Mouse (Mus musculus) right cerebral cortex, postnatal 25 days (tissue): Measurements from ENCODE around the gene Rtp4.

ENCODE experiments used
- DNase-seq: peaks from one replicate; pipeline ENCODE4 v3.0.0; 2022

The Rtp4 gene

DNA sequence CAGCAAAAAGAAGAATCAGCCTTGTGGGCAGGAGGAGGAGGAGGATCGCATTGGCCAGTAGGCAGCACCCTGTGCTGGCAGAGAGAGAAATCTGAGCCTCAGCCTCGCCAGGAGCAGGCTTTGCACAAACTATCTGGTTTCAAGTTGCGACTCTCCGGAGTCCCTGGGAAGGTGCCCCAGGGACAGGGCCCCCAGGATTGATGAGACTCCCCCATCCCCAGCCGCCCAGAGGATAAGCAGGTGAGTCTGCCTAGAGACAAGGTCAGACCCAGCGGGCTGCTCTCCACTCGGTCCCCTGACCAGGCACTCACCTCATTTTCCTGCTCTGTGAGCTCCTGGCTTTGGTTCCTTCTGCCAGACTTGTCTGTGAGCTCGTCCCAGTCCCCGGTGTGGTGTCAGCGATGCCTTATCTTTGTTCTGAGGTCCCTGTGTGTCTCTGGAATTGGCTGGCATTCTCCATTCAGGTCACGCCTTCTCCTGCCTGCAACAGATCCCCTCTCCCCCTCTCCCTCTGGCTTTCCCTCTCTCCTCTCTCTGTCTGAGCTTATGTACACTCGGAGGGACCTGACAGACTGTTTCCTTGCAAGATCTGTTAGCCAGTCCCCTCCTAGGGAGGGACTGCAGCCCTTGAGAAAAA is at the start of gene Rtp4, which contains the start of gene Masp1:
Gene Rtp4, plus strand, starts transcription at position 57 of the 637 bp plus-strand sequence.
Gene Masp1, minus strand, starts transcription at position 581 of the 637 bp plus-strand sequence.
- DNase-seq, result peak; percentile 57

DNA sequence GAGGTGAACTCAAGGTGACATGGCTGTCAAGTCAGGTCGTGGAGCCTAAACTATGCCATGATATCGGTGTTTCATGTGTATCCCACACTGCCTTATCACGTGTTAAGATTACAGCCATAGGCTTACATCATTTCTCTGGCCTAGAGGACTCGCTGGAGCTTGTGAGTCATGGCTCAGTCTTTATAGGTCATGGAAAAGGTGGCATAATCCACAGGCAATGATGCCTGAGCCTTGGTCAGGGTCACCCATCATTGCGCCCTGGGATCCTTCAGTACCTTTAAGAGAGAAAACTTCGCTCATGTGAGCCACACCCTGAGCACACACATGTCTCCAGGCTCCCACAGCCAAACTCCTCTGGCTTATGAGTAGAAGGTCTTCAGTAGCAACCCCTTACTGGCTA is 48.5 kb upstream of the Rtp4 start:
- DNase-seq, result no peak

DNA sequence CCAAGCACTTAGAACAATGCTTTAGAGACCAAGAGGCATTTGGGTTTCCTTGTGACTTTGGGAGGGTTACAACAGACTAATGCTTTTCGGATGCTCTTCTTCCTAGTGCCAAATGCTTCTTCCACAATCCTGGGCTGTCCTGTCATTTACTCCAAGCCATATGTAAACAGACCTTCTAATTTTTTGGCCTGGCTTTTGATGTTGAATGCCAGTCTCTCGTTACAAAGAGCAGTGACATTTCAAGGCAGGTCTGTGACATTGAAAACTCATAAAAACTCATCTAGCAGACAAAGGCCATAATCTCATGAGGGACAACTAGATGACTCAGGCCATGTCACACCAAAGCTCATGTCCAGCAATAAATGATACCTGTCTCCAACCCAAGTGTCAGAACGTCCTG is 48.0 kb upstream of the Rtp4 start:
- DNase-seq, result no peak

DNA sequence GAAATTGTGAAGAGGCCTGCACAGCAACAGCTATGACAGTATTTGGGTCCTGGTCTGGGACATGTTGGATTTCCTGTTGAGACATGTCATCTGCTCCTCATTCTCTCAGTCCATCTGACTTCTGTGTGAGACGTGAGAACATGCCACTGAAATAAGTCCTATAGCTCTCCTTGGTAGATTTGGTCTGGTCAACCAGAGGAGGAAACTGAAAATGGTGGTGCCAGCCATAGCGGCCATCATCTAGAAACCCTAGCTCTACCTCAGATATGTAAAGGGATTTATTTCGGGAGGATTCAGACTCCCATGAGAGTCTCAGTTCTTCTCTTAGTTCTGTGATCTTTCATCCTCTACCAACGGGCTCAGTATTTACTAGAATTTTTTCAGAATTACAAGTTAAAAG is 44.4 kb upstream of the Rtp4 start:
- DNase-seq, result no peak

DNA sequence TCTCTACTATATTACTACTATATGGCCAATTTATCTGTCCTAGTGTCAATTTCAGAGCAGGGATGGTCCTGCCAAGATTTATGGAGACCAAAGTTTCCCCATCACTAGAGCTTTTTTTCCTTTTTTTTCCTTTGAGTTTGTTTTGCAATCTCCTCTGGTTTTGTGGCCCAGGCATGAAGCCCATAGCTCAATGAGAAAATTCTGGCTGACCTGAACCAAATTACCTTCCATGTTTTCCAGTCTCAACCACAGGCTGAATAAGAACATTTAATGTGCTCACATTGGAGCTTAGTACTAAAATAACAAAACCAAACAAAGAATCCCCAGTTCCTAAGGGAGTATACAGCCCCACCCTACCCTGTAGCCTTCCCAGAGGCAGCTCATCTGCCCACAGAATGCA is 43.5 kb upstream of the Rtp4 start:
- DNase-seq, result no peak

DNA sequence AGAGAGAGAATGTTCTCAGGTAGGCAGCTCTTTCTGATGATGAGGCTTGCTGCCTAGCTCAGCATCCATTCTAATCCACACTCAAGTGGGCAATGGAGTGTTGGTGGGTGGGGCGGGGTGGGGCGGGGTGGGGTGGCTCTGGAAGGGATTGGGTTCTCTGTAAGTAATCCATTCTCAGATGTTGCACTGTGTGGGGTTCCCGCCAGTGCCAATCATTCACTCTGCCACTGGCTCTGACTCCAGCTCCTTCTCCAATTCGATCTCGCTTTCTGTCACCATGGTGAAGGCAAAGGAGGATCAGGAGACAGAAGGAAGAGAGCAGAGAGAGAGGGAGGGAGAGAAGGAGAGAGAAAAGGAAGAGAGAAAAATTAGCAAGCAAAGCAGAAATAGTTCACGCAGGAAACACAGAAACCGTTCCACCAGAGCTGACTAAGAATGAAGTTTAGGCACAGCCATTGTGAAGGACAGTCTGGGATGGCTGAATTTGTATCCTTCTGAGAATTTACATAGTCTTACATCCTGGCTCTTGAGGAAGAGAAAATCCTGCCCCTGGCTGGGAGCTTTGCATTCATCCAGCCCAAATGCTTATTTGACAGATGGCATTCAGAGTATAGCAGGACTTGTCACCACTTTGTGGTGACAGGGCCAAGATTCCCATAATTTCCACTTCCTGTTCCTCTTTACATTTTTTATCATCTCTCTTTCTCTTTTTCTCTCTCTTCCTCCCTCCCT is 40.1 kb upstream of the Rtp4 start:
- no peak for DNase-seq

DNA sequence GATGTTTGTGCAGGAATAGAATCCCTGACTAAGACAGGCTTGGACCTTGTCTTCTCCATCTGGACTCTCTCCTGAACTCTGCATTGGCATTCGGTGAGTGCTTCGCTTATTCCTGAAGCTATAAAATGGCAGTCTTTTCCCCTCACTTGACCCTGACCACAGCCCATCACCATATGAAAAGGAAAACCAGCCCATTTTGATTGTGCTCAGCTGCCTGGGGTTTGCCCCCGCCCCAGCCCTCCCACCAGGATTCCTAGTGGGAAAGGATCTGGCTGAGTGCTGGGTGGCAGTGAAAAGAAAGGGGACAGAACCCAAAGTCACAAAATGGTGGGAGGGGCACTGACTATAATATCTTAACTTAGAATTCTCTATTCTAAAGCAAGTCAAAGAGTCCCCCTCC is 37.9 kb upstream of the Rtp4 start:
- no peak for DNase-seq

DNA sequence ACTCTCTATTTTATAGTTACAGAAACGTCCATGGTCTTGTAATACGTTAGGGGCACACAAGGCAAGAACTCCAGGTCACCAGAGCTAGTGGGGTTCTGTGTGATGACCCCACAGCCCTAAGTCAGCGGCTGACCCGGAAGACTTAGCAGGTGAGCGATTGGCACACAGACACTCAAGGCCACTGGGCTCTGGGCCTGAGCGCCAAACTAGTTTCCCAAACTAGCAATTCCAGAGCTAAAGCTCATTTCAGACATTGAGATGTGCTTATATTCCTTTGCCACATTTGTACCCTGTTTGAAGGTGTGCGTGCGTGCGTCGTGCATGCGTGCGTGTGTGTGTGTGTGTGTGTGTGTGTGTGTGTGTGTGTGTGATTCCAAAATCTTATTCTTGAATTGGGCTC is 37.2 kb upstream of the Rtp4 start:
- DNase-seq, result no peak

DNA sequence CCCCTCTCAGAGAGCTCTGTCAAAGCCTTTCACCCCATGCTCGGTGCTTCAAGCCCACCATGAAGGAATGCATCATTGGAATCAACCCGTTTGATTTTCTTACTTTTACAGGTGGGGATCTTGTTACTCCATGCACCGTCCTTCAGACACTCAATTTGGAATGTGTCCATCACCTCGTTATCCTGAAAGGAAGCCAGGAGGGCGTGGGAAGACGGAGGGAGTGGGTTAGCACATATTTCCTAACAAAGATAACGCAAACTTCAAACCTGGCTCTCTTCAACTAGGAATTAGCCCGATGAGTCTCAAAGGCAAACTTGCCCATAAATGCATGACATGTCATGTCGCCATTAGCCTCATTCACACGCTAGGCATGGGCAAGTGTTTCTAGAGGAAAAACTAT is 36.8 kb upstream of the Rtp4 start:
- DNase-seq, result no peak

DNA sequence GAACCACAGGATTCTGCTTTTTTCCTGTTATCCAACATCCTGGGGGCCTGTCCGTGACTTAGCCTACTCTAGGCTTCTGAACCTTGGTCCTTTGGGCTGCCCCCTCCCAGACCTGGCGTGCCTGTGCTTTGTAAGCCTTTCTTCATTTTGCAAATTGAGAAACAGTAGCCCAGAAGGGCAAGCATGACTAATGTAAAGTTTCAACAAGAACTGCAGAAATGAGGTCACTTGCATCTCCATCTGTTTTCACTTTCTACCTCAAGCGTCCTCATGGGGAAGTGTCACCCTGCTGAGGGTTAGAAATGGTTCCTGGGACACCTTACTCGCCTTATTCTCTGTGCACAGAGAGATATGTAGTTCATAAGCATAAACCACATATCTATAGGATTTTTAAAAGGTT is 27.3 kb upstream of the Rtp4 start:
- DNase-seq, result no peak

DNA sequence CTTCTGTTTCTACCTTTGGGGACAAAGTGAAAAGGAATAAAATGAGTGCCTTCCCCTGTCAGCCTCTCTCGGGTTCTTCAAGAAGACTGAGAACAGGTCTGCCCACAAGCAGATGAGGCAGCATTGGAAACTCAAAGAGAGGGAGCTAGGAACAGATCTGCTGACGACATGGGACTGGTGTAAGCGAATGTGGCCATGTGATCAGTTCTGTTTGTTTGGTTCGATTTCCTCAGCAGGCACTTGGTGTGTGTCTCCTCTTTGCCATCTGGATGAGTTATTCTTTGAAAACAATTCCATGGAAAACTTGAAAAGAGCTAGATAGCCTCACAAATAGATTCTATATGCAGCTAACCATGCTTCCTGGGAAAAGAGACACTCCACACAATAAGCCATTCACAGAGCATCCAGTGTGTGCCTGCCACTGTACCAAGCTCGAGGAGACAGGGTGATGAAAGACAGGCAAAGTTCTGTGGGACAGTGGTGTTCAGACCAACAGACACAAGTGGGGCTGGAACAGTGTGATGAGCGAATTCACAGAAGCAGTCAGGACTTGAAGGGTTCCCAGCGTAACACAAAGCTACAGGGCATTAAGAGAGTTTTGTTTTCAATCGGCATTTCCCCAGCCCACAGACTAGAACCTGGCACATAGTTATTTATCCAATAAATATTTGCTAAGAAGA is 23.7 kb upstream of the Rtp4 start:
- no peak for DNase-seq

DNA sequence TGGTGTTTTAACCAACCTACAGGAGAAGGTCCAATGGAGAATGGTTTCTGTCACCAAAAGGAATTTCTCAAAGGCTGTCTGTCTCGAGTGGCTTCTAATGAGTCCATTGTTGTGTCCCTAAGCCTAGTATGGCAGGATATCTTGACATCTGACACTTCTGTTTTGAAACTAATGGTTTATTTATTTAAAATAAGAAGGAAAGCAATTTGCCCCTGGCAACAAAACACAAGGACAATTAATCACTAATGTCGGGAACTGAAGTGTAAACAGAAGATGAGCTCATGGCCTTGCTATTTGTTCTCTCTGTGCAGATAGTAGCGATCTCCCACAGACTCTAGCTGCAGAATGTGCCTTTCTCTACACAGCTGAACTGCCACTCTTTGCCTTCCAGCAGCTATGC is 22.7 kb upstream of the Rtp4 start:
- DNase-seq, result no peak

DNA sequence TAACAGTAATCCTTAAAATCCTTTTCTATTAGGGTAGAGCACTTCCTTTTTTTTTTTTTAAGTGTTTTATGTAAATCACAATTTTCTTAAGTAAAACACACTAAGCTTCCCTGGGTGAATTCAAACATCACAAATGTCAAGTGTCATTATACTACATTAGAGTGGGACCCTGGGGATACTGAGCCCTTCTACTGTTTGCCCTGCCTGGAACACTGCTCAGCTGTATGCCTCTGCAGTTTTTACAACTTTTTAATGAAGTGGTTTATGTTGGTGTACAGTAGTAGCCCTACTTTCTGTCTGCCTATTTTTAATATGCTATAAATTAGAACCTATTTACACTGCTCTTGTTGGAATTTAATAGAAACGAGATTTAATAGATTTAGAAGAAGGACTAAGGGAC is 22.2 kb upstream of the Rtp4 start:
- DNase-seq, result no peak

DNA sequence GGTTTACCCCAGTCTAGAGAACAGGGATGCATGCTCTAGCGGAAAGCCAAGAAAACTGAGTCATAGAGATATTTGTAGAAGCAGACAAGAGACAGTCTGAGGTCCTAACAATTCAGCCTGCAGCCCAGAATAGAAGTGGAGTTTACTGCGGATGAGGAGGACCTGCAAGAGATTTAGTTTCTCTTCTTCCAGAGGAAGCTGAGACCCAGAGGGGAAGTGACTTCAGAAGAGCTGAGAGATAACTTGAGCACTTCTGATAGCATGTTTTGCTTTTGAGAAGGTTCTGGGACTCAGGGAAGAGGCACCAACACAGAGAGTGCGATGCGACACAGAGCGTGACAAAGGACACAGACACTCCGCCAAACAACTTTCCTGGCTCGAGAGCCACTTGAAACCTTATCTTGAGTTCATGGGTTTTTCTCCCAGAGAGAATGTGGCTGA is 21.4 kb upstream of the Rtp4 start:
- DNase-seq, result no peak

DNA sequence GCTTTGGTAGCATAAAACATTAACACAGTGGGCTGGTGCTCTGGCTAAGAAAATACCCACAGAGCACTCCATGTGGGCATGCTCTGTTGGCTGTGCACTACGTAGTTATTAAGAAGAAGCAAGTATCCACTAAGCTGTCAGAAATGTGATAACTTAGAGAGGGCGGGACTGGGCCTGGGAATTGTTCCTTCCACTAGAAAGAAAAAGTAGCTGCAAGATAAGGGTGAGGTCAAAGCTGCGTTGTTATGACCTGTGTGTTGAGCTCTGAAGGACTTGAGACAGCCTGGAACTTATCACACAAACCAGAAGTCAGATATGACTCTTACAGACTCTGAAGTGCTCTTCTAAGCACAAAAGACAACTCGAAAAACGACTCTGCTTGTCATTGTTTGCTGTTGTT is 19.5 kb upstream of the Rtp4 start:
- DNase-seq, result no peak

DNA sequence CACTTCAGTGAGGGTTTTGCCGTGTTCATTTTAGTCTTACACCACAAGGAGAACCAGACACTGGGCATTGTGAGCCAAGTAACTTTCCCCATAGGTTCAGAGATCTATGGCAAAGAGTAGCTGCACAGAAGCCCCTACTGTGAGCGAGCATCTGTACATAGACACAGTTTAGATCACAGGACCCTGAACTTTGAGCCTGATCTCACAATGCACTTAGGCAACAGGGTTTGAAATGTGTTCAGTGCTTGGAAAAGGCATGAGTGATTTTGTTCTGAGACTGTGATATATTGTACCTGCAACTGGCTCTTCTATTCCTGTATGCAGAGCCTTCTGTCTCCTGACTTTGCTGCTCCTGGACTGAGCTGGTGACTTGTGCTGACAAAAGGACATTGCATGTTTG is 18.8 kb upstream of the Rtp4 start:
- DNase-seq, result no peak

DNA sequence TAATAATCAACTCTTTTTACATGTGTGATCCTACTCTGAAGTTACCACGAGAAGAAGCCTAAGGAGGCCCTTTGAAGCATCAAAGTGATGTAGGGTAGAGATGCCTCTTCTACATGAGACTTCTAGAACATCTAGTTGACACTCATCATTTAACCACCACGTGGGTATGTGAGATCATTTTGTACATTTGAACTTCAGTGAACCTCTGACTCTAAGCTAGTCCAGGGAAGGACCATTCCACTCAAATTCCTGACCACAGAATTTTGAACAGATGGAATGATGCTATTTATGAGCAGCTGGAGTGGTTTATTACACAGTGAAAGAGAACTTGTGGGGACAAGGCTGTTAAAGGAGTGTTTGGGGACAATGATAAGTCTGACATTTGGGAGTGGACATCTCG is 17.6 kb upstream of the Rtp4 start:
- no peak for DNase-seq

DNA sequence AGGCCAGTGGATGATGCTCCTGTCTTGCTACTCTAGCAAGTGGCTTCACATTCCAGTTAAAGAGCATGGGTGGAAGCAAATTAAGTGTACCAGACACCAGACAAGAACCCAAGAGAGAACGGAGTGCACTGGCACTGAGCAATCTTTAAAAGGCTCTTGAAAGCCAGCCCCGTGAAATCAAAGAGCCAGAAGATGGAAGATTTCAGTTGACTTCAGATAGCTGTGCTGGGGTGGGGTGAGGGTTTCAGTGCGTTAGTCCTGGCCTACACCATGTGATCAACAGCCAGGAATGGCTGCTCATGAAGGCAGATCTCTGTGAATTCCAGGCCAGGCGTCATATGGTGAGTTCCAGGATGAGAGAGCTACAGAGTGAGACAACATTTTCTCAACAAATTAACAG is 16.7 kb upstream of the Rtp4 start:
- DNase-seq, result no peak

DNA sequence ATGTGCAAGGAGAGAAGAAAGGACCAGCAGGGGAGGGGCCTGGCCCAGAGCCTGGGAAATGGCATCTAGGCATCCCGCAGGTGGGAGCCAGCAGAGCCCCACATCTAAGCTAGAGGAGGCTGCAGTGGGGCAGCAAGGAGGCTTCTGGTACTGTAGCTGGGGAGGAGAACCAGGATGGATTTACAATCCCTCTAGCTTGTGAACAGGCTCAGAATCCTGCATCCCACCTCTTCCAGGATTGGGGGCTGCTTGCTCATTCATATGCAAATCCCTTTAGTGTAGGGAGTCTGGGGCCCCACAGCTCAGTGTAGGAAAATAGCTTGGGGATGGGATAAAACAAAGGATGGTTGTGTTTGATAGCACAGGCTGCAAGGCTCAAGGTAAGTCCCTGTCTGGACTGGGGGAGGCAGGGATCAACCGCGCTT is 15.8 kb upstream of the Rtp4 start:
- no peak for DNase-seq

DNA sequence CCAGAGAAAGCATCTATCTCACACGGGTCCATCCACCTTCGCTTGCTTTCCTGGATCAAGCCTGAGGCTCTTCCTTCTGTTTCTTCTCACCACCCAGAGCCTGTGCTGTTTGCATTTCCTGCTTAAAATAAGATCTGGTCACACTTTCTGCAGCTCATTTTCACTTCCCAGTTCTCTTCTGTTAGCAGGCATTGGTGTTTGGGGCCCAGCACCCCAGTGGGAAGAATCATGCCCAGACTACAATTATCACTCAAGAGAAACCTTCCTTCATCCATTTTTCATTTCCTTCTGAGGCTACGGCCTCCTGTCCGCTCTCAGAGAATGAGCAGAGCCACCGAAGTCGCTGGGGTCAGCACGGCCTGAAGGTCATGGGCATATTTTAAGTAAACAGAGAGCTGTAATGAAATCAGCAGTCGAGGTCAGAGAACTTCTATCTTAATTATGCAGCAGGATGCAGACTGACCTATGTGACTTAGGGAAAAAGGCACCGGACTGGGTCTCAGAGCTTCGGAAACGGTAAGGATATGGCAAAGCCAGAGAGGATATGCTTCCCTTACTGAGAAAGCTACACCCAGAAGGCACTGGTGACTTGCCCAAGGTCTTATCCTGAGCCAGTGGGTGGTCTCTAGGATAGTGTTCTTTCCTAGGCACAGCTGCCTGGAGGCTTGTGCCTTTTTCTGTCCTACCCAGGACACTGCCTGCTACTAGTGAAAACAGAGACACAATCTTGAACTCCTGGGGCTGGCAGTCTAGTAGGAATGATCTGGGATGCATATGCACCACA is 14.0 kb upstream of the Rtp4 start:
- no peak for DNase-seq

DNA sequence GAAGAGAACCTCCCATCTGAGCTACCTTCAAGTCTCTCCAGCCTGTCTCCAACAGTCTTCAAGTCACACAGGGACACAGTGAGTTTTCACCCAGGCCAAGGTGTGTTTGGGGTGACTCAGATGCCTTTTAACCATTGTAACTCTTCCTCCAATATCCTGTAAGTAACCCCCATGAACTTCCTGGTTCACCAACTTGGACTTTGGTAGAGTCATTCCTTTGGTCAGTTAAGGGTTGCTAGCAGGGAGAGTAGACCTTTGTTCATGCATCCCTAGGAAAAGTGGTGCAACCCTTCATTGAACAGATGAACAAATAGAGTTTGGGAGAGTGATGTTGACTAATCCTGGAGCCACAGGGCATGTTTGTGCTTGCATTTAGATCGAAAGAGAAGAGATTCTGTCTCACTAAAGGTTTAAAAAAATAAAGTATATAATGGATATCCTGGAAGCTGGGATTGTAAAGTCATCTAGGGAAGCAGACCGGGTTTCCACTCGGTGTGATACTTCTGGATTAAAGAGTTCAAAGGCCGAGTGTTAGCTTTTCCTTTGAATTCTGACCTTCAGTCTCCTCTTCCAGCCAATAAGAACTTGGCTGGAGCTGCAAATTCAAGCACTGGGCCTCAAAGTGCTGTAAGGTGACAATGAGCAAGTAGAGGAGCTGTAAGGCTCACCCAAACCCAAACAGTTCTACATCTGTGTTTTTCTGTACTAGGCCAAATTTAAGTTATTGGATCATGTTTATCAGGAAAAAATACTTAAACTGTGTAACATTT is 8.7 kb upstream of the Rtp4 start:
- no peak for DNase-seq

DNA sequence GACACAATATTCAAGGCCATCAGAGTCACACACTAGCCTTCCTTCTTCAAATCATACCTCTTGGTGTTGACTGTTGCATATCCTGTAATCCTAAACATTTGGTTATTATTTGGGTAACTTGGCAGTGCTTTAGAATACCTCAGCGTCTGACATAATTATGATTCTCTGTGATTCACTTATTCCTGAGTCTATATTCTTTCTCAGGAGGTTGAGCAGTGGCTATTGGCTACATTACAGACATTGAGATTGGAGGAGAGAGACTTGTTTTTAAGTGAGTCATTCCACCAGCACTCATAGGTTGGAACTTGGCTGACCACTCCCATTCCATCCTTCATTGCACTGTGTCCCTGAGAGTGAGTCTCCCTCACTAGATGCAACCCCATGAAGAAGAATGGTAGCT is 6.7 kb upstream of the Rtp4 start:
- DNase-seq, result no peak

DNA sequence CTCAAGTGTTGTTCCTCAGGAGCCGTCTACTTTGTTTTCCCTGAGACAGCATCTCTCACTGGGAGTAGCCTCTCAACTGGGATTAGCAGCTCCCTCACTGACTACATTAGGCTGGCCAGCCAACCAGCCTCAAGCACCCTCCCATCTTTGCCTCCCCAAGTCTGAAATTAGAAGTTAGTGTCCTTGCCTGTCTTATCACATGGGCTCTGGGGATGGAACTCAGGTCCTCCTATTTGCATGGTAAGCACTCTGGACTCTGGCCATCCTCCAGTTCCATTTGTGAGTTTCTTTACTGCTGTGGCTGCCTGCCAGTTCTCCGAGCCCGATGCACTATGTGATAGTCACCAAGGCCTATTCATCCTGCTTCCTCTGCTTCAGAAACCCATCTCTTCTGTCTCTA is 4.3 kb upstream of the Rtp4 start:
- no peak for DNase-seq
